Mouse (Mus musculus) heart, adult 11 months (tissue): ENCODE measurements around the gene Nmi.

ENCODE experiments used
- DNase-seq: peaks from one replicate; pipeline ENCODE4 v3.0.0; 2022

Gene Nmi

DNA sequence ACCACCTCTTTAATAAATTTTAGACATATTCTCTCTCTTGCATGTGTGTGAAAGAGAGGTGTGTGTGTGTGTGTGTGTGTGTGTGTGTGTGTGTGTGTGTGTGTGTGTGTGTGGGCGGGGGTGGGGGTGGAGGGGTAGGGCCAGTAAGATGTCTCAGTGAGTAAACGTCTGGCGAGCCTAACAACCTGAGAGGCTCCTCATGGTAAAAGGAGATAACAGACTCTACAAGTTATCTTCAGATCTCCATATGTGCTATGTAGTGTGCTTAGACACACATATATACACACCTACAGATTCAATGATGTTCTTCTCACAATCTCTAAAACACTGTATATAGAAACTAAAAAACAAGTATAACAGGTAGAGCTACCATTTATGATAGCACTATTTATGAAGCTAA, 34.5 kb downstream of the Nmi start:
- DNase-seq: no peak

DNA sequence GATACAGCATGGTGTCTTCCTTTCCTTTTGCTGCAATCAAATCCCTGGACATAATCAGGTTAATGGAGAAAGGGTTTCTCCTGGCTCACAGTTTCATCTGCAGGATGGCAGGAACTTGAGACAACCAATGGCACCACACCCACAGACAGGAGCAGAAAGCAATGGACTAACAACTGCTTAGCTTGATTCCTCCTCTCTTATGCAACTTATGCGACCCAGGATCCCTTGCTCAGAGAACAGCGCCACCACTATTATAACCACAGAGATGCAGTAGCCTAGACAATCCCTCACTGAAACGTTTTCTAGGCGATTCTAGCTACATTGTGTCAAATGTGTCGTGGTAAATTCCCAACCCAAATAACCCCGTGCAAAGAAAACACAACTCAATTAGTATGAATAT, 36.3 kb downstream of the Nmi start:
- DNase-seq: peak; percentile 74

DNA sequence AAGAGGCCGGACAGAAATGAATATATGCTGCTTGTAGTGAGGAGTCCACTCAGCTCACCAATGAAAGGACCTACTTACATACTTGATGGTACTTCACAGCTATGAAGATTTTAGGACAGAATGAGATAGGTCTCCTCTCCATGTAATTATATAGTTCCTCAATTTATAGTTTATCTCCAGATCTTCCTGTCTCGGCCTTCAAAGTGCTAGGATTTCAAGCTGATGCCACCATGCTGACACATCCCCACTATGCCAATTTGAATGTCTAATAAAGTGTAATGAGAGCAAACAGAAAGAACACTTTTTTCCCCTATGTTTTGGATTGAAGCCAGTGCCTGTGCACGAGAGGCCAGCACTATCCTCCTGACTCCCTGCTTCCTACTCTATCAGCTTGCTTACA, 36.7 kb downstream of the Nmi start:
- DNase-seq: peak; percentile 44

DNA sequence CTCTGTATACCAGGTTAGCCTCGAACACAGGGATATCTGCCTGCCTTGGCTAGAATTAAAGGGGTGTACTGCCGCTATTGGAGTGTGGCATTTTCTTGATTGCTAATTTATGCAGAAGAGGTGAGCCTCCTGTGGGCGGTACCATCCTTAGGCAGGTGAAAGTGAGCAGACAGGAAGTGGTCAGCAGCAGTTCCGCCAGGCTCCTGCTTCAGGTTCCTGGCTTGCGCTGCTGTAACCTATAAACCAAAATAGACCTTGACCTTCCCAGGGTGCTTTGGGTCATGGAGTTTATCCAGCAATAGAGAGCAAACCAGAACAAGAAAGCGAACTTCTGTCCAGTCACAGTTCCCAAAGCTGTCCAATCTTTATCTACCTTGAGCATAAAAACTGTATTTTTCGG, 37.4 kb downstream of the Nmi start:
- peak; percentile 85 for DNase-seq

DNA sequence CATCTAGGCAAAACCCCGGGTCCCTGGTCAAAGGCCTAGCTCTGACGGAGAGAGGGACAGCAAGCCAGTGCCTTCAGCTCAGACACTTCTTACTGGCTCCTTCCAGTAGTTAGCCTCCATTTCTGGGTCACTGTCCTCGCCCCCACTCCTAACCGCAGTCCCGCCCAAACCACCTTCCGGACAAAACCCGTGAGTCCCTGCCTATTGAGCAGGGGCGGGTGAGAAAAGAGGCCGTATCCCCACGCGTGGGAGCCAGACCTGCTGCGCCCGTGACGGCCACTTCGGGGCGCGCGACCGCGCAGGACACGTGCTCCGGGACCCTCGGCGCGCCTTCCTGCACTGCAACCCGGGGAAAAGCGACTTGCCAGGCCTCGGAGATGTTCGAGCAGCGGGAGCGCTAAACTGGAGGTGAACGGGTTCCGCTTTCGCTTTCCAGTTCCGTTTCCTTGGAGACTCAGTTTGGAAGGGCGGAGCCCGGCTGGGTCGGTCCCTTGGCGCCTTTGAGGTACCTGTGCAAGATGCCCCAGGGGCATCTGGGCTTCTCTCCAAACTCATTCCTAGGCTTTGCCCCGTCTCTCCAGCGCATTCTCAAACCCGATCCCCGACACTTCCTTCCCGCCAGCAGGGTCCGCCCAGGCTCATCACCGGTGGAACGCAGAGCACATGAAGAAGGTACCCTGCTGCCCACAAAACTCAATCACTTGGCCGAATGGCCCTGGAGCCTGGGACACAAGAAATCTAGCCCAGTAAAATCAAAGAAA, 38.5 kb downstream of the Nmi start, which contains the start of gene Rbm43:
Rbm43 (minus strand) TSS at position 590 of the 761 bp plus-strand sequence.
- DNase-seq: peak; percentile 98

DNA sequence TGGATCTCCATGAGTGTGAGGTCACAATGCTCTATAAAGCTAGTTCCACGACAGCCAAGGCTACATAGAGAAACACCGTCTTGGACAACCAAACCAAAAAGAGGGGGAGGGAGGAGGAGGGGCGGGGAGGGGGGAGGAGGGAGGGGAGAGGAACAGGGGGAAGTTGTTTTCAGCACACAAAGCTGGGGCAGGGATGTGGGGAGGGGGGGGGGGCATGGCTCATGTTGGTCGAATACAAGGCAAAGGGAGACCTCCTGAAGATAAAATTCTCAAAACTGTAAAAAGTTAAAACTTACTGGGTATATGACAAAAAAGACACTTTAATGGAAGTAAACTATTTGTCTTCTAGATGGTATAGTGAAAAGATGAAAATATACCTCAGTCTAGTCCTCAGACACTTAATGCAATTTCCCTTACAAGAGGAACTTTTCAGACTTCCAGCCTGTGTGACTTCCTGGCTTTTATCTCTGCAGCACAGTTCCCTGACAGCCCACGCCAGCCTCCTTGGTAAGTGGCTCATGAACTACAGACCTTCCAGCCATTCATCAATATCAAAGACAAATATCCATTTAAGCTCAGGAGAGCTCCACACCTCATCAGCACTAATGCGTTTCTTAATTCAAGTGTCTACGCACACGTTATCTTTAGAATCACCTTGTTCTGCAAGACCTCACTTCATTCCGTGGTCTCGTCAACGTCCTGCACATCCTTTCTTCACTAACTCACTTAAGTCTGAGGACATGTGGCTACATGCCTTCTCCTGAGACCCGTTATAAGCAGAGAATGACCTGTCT, 39.8 kb downstream of the Nmi start:
- DNase-seq: peak; percentile 85

DNA sequence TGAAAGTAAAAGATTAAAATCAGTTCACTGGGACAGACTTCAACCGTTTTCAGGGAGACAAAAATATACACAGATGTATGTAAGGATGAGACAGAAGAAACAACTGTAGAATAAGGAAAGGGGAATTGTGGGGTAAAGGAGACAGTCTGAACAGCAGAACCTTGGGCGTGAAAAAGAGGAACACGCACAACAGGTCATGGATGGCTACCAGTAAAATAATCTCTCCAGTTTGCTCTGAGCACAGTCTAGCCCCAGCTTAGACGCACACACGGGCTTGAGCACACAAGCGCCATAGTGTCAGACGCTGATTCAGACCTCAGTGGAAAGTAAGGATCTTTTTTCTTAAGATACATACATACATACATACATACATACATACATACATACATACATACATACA, 42.1 kb downstream of the Nmi start:
- peak; percentile 19 for DNase-seq

DNA sequence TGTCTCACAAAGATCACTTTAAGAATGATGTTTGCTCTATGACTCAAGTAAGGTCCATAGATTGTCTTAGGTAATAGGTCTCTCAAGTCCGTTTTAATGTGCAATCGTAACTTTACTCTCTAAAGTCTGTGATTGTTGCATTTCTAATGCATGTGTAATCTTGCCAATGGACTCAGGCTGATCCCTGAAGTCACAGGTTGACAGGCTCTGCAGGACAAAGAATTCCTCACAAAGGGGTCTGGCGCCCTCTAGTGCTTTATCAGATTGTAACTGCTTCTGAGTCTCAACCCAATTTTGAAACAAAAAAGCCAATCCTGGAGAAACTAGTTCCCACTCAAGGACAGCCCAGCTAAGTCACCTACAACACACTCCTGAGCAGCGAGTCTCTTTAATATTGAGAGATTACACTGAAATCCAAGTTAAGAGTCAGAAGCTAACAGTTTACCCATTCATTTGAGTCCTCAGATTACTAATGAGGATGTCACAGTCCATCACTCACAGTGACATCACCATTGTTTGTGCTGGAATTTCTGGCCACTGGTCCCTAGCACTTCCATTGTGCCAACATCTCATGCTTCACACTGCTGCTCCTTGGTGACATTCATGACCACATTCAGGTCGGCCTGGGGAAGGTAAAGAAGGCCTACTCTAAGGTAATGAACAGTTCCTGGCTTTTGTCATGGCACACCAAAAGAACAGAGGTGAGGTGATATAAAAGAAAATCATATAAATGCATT, 58.2 kb downstream of the Nmi start:
- DNase-seq: peak; percentile 89

DNA sequence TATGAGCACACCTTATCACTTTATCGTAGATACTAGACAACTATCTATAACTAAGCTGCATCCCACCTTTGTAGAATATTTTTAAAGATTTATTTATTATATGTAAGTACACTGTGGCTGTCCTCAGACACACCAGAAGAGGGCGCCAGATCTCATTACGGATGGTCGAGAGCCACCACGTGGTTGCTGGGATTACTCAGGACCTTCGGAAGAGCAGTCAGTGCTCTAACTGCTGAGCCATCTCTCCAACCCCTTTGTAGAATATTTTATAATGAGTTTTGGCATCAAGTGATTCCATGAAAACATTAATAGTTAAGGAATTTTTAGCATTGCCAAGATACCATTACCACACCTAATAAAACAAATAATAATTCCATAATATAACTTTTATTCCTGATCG, 58.8 kb downstream of the Nmi start:
- peak; percentile 75 for DNase-seq

DNA sequence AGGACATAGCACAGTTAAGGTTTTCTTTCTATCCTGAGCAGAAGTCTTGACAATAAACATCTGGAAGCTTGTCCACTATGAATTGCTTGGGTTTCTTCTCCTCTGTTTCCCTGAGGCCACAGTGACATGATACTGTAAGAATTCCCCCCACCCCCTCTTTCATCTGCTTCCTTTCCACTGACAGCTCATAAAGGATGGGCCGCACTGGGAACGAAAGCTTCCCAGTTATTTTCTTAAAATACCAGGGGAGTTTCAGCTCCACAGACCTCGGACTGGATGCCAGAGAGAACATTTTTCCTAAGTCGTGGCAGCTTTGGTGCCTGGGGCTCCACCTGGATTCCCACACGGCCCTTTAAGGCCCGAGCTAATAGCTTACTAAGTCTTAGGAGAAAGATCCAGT, 60.6 kb downstream of the Nmi start:
- DNase-seq: peak; percentile 77

DNA sequence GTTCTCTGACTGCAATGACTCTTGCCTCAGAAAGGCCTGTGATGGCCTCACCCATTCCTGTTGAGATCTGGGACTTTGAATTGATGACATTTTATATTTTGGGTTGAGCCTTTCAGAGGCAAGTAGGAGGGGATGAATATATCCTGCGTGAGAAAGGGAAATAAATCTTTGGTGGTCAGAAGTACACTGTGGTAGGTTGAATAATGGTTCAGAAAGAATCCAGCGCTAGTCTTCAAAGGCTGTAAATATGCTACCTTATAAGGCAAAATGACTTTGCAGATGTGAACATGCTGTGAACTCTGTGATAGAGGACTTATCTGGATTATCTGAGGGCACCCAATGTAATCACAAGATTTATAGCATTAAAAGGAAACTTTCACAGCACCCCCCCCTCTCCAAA, 61.4 kb downstream of the Nmi start:
- DNase-seq: peak; percentile 11

DNA sequence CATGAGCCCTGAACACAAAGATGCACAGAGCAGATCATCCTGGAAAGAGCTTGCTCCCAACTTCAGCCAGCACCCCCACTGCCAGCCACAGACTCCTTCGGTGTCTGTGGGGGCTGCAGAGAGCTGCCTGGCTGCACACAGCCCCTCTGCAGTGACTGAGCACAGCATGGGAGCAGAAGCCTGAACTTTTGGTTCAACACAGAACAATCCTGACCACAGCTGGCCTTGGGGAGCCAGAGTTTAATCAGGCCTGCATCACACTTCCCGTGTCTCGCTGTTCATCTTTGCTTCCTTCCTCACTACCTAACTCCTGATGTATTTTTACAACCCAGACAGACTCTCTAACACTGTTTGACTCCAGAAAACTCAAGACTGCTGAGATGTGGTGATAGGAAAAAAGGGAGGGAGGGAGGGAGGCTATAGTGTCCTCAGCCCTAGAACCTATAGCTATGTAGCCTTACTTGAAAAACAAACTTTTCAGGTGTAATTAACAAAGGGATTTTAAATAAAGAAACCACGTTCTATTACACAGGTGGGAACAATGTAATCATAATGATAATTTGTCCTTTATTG, 65.7 kb downstream of the Nmi start:
- peak; percentile 30 for DNase-seq

DNA sequence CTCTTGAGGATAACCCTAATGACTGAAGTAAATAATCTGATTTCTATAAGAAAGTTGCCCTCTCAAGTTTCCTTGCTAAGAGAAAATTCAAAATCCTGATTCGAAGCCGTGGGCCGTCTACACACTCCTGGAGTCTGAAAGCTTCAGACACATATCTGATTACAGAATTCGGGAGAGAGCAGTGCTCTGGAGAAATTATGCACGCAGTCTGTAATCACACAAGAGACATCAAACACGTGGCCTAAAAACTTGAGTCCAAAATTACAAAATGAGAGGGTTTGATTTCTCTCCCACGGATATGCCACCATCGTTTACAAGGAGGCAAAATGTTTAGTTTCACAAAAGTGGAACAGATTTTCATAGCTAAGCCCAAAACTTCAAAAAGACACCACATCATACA, 67.7 kb downstream of the Nmi start:
- DNase-seq: no peak
